Mouse (Mus musculus) intestine, postnatal 0 days (tissue): ENCODE results near the gene Cntn4. TPM values are rescaled to one million over a fixed set of nuclear protein-coding genes. Genes with fewer than 3 reads are reported as not detected.

Experiments
- ATAC-seq: fragments of 200-750 bp; cut with Nextera tagmentation; 2 replicates; pipeline ENCODE4 v1.8.0; 2017; ENCODE audit warnings: mild to moderate bottlenecking, moderate TSS enrichment, moderate library complexity
- H3K27ac ChIP-seq: fragments of 300-500 bp; sonication (generic); 2 replicates; pipeline ENCODE4 v1.5.1; 2014; ENCODE audit warnings: mild to moderate bottlenecking, low read depth, low read length, moderate library complexity
- H3K27me3 ChIP-seq: fragments of 300-500 bp; sonication (generic); replicated peaks from 2 replicates; pipeline ENCODE4 v1.6.1; 2014; ENCODE audit warnings: low read length, mixed read lengths; ENCODE audit not compliant: control insufficient read depth, insufficient read depth
- H3K36me3 ChIP-seq: fragments of 300-500 bp; sonication (generic); 2 replicates; pipeline ENCODE4 v1.6.1; 2014; ENCODE audit warnings: mild to moderate bottlenecking, moderate library complexity; ENCODE audit not compliant: control insufficient read depth, insufficient read depth
- H3K4me1 ChIP-seq: fragments of 300-500 bp; sonication (generic); replicated peaks from 2 replicates; pipeline ENCODE4 v1.6.1; 2014; ENCODE audit warnings: antibody characterized with exemption, low read length, mixed read lengths; ENCODE audit not compliant: control insufficient read depth, insufficient read depth
- H3K4me2 ChIP-seq: fragments of 300-500 bp; sonication (generic); replicated peaks from 2 replicates; pipeline ENCODE4 v1.6.1; 2014; ENCODE audit warnings: low read depth, mild to moderate bottlenecking, moderate library complexity
- H3K4me3 ChIP-seq: fragments of 300-500 bp; sonication (generic); 2 replicates; pipeline ENCODE4 v1.5.1; 2014; ENCODE audit warnings: low read depth, low read length
- H3K9ac ChIP-seq: fragments of 300-500 bp; sonication (generic); 2 replicates; pipeline ENCODE4 v1.6.1; 2014; ENCODE audit warnings: mild to moderate bottlenecking, low read depth, low read length
- H3K9me3 ChIP-seq: fragments of 300-500 bp; sonication (generic); 2 replicates; pipeline ENCODE4 v1.6.1; 2016; ENCODE audit warnings: mixed run types; ENCODE audit not compliant: control insufficient read depth
- CTCF ChIP-seq: sonication (generic); IDR thresholded peaks from 2 replicates; pipeline ENCODE4 v1.5.1; 2016; ENCODE audit warnings: low read depth, mild to moderate bottlenecking, control low read depth, antibody characterized with exemption, moderate library complexity
- WGBS: fragments of 180-500 bp; shearing (Covaris S2); extraction: QIAGEN DNeasy Blood & Tissue Kit; methylation state at CpG from one replicate; pipeline ENCODE4 v1.1.7; 2014; 5-methylcytosine and 5-hydroxymethylcytosine counted together
- polyA plus RNA-seq: library from polyadenylated mRNA; unstranded; fragments of >200 nt; fragmentation: Nextera tagmentation; extraction: Ambion mirVana; gene quantifications from 2 replicates; pipeline ENCODE4 v1.2.1, GENCODE M21; 2015

The Cntn4 gene
- polyA plus RNA-seq, 1 experiment from 2014 or later, result 0.08 TPM

DNA sequence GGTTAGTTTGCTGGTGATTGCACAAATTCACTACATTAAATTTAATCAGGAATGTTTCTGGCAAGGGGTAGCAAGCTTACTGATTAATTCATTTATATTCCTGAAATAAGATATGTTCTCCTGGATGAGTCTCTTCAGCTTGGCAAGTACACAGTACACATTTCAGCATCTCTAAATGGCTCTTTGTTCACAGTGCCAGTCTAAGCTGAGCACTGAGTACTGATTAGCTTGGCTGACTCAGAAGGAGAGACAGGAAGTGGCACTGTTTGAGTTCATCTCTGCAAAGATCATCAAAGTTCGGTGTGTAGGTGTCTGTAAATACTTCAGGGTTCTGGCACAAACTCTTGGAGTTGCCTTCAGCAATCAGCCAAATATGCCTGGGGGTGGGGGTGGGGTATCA lies 169.8 kb downstream of the Cntn4 start:
- TF ChIP-seq CTCF, result no peak
- WGBS, result 38% methylated on average over 1 of the region's 1 CpGs
- Histone ChIP-seq H3K9me3 (no peaks in the 10 kb centered on the region), H3K4me1 (no peaks in the 10 kb centered on the region), H3K27me3 (no peaks in the 10 kb centered on the region), H3K36me3 (no peaks in the 10 kb centered on the region), H3K4me3 (no peak overlapping the region), H3K9ac (no peak overlapping the region), H3K27ac (no peak overlapping the region), H3K4me2 (no peak overlapping the region)
- ATAC-seq, result no peak

DNA sequence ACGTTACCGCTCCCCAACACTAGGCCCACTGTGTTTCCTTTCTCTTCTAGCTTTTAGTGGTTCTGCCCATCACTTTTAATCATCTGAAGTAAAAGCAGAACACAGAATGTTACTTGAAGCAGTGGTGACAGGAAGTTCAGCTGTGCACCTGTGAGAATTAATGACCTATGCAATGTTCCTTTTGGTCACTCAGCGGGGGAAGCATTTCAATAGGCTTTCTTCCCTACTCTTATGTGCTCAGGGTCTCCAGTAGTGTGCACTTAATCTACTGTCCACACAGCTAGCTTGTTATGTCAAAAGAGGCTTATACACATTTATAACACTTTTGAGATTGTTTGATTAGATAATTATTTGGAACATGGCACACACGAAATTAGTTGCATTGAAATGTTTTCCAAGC lies 215.4 kb downstream of the Cntn4 start:
- Histone ChIP-seq H3K27me3 (no peaks in the 10 kb centered on the region), H3K4me1 (no peaks in the 10 kb centered on the region), H3K9me3 (no peaks in the 10 kb centered on the region), H3K36me3 (no peaks in the 10 kb centered on the region), H3K9ac (no peak overlapping the region), H3K4me3 (no peak overlapping the region), H3K27ac (no peak overlapping the region), H3K4me2 (no peak overlapping the region)
- TF ChIP-seq CTCF, result no peak
- no peak for ATAC-seq
- WGBS, result 80% methylated on average over 4 of the region's 4 CpGs

DNA sequence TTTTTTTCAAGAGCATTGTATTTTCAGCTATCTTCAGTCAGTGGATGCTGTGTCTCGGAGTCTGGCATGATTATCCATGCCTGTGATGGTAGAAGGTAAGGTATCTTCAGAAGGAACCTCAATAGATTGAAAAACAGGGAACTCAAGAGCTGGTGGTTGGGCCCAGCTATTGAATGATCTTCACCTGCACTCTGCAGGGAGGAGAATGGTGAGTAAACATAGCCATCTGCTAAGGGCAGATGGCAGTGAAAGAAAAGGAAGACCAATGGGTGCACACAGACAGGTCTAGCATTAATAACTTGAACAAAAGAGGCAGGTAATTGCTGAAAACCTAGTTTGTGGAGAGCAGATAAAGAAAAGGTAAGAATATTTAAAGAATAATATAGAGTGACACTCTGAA lies 261.0 kb downstream of the Cntn4 start:
- no peaks in the 10 kb centered on the region for H3K36me3 ChIP-seq
- no peak overlapping the region for H3K4me3 ChIP-seq
- no peak overlapping the region for H3K4me2 ChIP-seq
- no peak for ATAC-seq
- H3K9ac ChIP-seq, result no peak overlapping the region
- H3K4me1 ChIP-seq, result no peaks in the 10 kb centered on the region
- no peaks in the 10 kb centered on the region for H3K9me3 ChIP-seq
- H3K27ac ChIP-seq, result no peak overlapping the region
- 78% methylated on average over 1 of the region's 1 CpGs for WGBS
- TF ChIP-seq CTCF, result no peak
- H3K27me3 ChIP-seq, result no peaks in the 10 kb centered on the region

DNA sequence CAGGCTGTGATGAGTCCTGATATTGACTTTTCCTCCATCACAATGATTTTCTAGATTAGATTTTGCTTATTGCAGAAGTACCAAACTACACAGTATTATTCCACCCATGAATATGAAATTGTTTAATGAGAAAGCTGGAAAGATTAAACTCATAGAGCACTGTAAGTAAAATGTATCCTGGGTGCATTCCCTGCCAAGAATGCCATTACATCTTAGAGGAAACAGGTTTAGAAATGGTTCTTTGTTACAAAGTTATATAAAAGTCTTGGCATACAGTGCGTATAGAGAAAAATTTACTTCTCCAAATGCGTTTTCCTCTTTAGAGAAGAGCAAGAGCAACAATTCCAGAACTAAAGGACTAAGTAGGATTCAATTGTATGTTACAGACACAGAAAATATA lies 261.8 kb downstream of the Cntn4 start:
- H3K36me3 ChIP-seq, result no peaks in the 10 kb centered on the region
- no peaks in the 10 kb centered on the region for H3K27me3 ChIP-seq
- no peak overlapping the region for H3K4me3 ChIP-seq
- H3K9ac ChIP-seq, result no peak overlapping the region
- no peaks in the 10 kb centered on the region for H3K9me3 ChIP-seq
- H3K4me1 ChIP-seq, result no peaks in the 10 kb centered on the region
- no peak overlapping the region for H3K27ac ChIP-seq
- no peak overlapping the region for H3K4me2 ChIP-seq
- no peak for ATAC-seq
- no peak for TF ChIP-seq CTCF
- WGBS, result 80% methylated on average over 2 of the region's 2 CpGs

DNA sequence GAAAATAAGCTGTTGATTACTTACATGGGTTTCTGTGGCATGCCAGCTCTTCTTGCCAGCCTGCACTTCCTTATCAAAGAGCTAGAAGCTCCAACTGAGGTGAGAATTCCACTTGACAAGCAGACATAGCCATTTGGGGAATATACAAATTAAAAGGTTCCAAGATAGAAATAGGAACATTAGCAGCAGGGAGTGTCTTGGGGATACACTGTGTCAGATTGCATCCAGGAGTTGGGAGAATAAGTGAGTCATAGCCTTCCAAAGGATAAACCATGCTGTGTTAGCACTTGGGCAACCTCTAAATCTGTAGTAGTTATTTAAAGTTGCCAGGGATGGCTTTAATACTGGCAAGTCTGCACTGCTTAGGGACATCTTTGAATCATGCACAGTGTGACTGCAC lies 263.1 kb downstream of the Cntn4 start:
- Histone ChIP-seq H3K4me2 (no peak overlapping the region), H3K27ac (no peak overlapping the region), H3K4me3 (no peak overlapping the region), H3K9me3 (no peaks in the 10 kb centered on the region), H3K4me1 (no peaks in the 10 kb centered on the region), H3K36me3 (no peaks in the 10 kb centered on the region), H3K9ac (no peak overlapping the region), H3K27me3 (no peaks in the 10 kb centered on the region)
- TF ChIP-seq CTCF, result no peak
- no peak for ATAC-seq

DNA sequence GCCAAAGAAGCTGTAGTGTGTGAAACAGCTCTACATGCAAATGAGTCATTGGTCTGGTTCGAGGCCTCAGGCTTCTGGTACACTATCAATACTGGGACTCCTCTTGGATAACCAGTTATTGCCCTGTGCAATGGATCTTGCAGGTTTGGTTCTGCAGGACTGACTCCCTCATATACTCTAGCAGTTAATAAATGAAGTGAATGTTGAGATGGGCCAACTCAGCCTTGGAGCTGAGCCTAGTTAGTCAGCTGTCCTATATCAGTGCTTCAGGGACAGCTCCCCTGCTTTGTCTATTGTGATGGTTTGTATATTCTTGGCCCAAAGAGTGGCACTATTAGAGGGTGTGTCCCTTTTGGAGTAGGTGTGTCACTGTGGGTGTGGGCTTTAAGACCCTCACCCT lies 314.0 kb downstream of the Cntn4 start:
- H3K4me1 ChIP-seq, result no peaks in the 10 kb centered on the region
- ATAC-seq, result no peak
- no peak overlapping the region for H3K27ac ChIP-seq
- no peak overlapping the region for H3K4me3 ChIP-seq
- no peak for TF ChIP-seq CTCF
- no peaks in the 10 kb centered on the region for H3K36me3 ChIP-seq
- no peak overlapping the region for H3K4me2 ChIP-seq
- H3K9ac ChIP-seq, result no peak overlapping the region
- WGBS, result 76% methylated on average over 1 of the region's 1 CpGs
- no peaks in the 10 kb centered on the region for H3K9me3 ChIP-seq
- H3K27me3 ChIP-seq, result no peaks in the 10 kb centered on the region

DNA sequence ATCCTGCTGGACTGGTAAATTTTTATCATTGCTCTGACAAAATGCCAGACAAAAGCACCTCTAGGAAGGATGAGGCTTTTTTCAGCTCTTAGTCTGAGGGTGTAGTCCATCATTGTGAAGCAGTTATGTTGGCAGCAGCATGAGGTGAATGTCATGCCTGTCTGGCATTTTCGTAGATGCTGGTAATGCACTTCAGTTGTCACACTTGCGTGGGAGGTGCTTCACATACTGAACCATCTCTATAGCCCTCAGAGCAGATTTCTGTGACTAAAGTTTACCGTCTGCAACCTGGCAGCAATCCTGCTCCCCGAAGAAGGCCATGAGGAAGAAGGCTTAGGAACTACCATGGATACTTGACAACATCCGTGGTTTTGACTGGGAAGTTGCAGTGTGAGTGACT lies 335.6 kb downstream of the Cntn4 start:
- Histone ChIP-seq H3K4me1 (no peaks in the 10 kb centered on the region), H3K27ac (no peak overlapping the region), H3K9ac (no peak overlapping the region), H3K9me3 (no peaks in the 10 kb centered on the region), H3K4me2 (no peak overlapping the region), H3K27me3 (no peaks in the 10 kb centered on the region), H3K4me3 (no peak overlapping the region), H3K36me3 (no peaks in the 10 kb centered on the region)
- WGBS, result 82% methylated on average over 5 of the region's 5 CpGs
- TF ChIP-seq CTCF, result no peak
- ATAC-seq, result no peak
